Mouse (Mus musculus): ENCODE data around the gene Camta1.

- no peak for TF ChIP-seq CTCF (IDR thresholded peaks at IDR 0.05; ENCODE audit: low read depth)
- TF ChIP-seq EP300 (optimal IDR thresholded peaks at IDR 0.05) = no peak
Measured at GRCm38 (mm10) chr4:150870963-150871391, 990.7 kb downstream of the Camta1 start.

All from stomach, postnatal 0 days (tissue).